Mouse (Mus musculus): Measurements from ENCODE around the gene Scrn3. TPM values are rescaled to one million over a fixed set of nuclear protein-coding genes. Genes with fewer than 3 reads are reported as not detected.

Scrn3 gene
- polyA plus RNA-seq, 1 experiment from 2014 or later: 8.7 TPM

- H3K4me2 ChIP-seq (ENCODE audit: low read length): peak overlapping the region; percentile 41
- peaks cover 41% of the 10 kb centered on the region for H3K4me1 ChIP-seq (replicated peaks; ENCODE audit: control insufficient read depth, insufficient read depth, low read length)
- H3K4me3 ChIP-seq (replicated peaks; ENCODE audit: low read length): peak overlapping the region; percentile 20
- no peaks in the 10 kb centered on the region for H3K9me3 ChIP-seq (ENCODE audit: control insufficient read depth, low read length)
- no peak for ATAC-seq
- WGBS: under 1% methylated on average over 12 of the region's 12 CpGs
- peaks cover 32% of the 10 kb centered on the region for H3K27me3 ChIP-seq (replicated peaks; ENCODE audit: control insufficient read depth, insufficient read depth, low read length)
- peak overlapping the region; percentile 43 for H3K9ac ChIP-seq (replicated peaks; ENCODE audit: low read depth, low read length)
- H3K27ac ChIP-seq (ENCODE audit: low read length): peak overlapping the region; percentile 55
- no peaks in the 10 kb centered on the region for H3K36me3 ChIP-seq (ENCODE audit: control insufficient read depth, insufficient read depth)
Measured at GRCm38 (mm10) chr2:73268281-73268680, 44.1 kb upstream of the Scrn3 start.

- Histone ChIP-seq H3K36me3 (ENCODE audit: control insufficient read depth, insufficient read depth) (no peaks in the 10 kb centered on the region), H3K4me1 (replicated peaks; ENCODE audit: control insufficient read depth, insufficient read depth, low read length) (peaks cover 42% of the 10 kb centered on the region), H3K4me3 (replicated peaks; ENCODE audit: low read length) (no peak overlapping the region), H3K4me2 (ENCODE audit: low read length) (no peak overlapping the region), H3K9me3 (ENCODE audit: control insufficient read depth, low read length) (no peaks in the 10 kb centered on the region), H3K9ac (replicated peaks; ENCODE audit: low read depth, low read length) (no peak overlapping the region), H3K27me3 (replicated peaks; ENCODE audit: control insufficient read depth, insufficient read depth, low read length) (peaks cover 32% of the 10 kb centered on the region), H3K27ac (ENCODE audit: low read length) (no peak overlapping the region)
- no peak for ATAC-seq
- 2% methylated on average over 8 of the region's 8 CpGs for WGBS
Measured at GRCm38 (mm10) chr2:73268836-73269395, 43.5 kb upstream of the Scrn3 start.

DNA sequence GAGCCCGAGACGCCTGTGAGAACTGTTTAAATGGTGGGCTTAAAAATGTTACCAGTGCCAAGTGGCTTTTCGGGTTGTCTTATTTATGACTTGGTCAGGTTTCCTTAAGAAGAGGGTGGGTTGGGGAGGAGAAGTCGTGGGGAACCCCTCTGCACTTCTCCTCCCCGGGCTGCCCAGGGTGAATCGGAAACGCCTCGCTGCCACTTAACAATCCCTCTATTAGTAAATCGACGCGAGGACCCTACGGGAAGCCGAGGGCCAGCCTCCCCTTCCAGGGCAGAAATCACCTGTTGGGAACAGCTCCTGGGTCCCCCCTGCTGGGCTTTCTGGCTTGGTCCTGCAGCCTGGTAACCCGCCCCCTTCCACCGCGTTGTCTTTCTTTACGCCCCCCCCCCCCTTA lies 42.7 kb upstream of the Scrn3 start:
- WGBS: 0% methylated on average over 17 of the region's 17 CpGs
- H3K27ac ChIP-seq (ENCODE audit: low read length): peak overlapping the region; percentile 56
- H3K9me3 ChIP-seq (ENCODE audit: control insufficient read depth, low read length): no peaks in the 10 kb centered on the region
- H3K4me1 ChIP-seq (replicated peaks; ENCODE audit: control insufficient read depth, insufficient read depth, low read length): peaks cover 41% of the 10 kb centered on the region
- H3K36me3 ChIP-seq (ENCODE audit: control insufficient read depth, insufficient read depth): no peaks in the 10 kb centered on the region
- peaks cover 30% of the 10 kb centered on the region for H3K27me3 ChIP-seq (replicated peaks; ENCODE audit: control insufficient read depth, insufficient read depth, low read length)
- no peak for ATAC-seq
- peak overlapping the region; percentile 18; the same call in 1 of the 2 replicates for H3K4me3 ChIP-seq (replicated peaks; ENCODE audit: low read length)
- H3K9ac ChIP-seq (replicated peaks; ENCODE audit: low read depth, low read length): 0 out of 2 replicates have a peak overlapping the region, but pooled peaks have one; percentile 22
- peak overlapping the region; percentile 37 for H3K4me2 ChIP-seq (ENCODE audit: low read length)

DNA sequence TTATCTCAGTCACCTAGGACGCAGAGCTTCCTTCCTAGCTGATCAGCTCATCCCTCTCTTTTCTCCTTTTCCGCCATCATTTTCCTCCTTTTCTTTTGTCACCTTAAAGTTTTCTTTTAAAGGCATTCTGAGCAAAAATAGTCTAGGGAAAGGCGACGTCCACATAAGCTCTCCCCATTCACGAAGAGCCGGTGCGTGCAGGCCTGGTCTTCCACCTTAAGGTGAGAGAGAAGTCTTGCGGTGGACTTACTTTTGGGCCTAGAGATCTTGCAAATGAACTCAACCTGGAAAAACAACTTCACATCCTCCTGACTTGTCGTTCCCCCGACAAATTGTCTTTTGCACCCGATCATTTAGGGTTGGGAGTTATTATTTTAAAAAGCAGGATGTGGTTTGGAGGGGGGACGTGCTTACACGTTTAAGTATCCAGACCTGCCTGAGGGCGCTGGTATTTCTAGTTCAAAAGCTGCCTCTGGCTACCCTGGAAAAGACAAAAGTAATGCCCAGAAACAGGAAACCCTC lies 42.3 kb upstream of the Scrn3 start:
- no peaks in the 10 kb centered on the region for H3K9me3 ChIP-seq (ENCODE audit: control insufficient read depth, low read length)
- H3K9ac ChIP-seq (replicated peaks; ENCODE audit: low read depth, low read length): peak overlapping the region; percentile 35
- no peaks in the 10 kb centered on the region for H3K36me3 ChIP-seq (ENCODE audit: control insufficient read depth, insufficient read depth)
- no peak for ATAC-seq
- peaks cover 38% of the 10 kb centered on the region for H3K4me1 ChIP-seq (replicated peaks; ENCODE audit: control insufficient read depth, insufficient read depth, low read length)
- peaks cover 27% of the 10 kb centered on the region for H3K27me3 ChIP-seq (replicated peaks; ENCODE audit: control insufficient read depth, insufficient read depth, low read length)
- peak overlapping the region; percentile 51 for H3K4me3 ChIP-seq (replicated peaks; ENCODE audit: low read length)
- peak overlapping the region; percentile 48 for H3K4me2 ChIP-seq (ENCODE audit: low read length)
- WGBS: 5% methylated on average over 14 of the region's 14 CpGs
- peak overlapping the region; percentile 78 for H3K27ac ChIP-seq (ENCODE audit: low read length)

- WGBS: under 1% methylated on average over 38 of the region's 38 CpGs
- peak overlapping the region; percentile 78 for H3K27ac ChIP-seq (ENCODE audit: low read length)
- ATAC-seq: peak; percentile 7; the same call in 1 of the 2 replicates
- no peaks in the 10 kb centered on the region for H3K9me3 ChIP-seq (ENCODE audit: control insufficient read depth, low read length)
- peaks cover 21% of the 10 kb centered on the region for H3K27me3 ChIP-seq (replicated peaks; ENCODE audit: control insufficient read depth, insufficient read depth, low read length)
- H3K36me3 ChIP-seq (ENCODE audit: control insufficient read depth, insufficient read depth): no peaks in the 10 kb centered on the region
- peaks cover 38% of the 10 kb centered on the region for H3K4me1 ChIP-seq (replicated peaks; ENCODE audit: control insufficient read depth, insufficient read depth, low read length)
- peak overlapping the region; percentile 51 for H3K4me3 ChIP-seq (replicated peaks; ENCODE audit: low read length)
- peak overlapping the region; percentile 48 for H3K4me2 ChIP-seq (ENCODE audit: low read length)
- peak overlapping the region; percentile 35 for H3K9ac ChIP-seq (replicated peaks; ENCODE audit: low read depth, low read length)
Measured at GRCm38 (mm10) chr2:73270593-73271458, 41.6 kb upstream of the Scrn3 start.

- H3K4me2 ChIP-seq (ENCODE audit: low read length): peak within 1 kb of the TSS; percentile 52
- under 1% methylated on average over 43 of the region's 48 CpGs for WGBS
Measured at GRCm38 (mm10) chr2:73271459-73272161, 40.8 kb upstream of the Scrn3 start, which contains the start of gene Sp9. TSS of gene Sp9 (plus strand) at chr2:73271925.

DNA sequence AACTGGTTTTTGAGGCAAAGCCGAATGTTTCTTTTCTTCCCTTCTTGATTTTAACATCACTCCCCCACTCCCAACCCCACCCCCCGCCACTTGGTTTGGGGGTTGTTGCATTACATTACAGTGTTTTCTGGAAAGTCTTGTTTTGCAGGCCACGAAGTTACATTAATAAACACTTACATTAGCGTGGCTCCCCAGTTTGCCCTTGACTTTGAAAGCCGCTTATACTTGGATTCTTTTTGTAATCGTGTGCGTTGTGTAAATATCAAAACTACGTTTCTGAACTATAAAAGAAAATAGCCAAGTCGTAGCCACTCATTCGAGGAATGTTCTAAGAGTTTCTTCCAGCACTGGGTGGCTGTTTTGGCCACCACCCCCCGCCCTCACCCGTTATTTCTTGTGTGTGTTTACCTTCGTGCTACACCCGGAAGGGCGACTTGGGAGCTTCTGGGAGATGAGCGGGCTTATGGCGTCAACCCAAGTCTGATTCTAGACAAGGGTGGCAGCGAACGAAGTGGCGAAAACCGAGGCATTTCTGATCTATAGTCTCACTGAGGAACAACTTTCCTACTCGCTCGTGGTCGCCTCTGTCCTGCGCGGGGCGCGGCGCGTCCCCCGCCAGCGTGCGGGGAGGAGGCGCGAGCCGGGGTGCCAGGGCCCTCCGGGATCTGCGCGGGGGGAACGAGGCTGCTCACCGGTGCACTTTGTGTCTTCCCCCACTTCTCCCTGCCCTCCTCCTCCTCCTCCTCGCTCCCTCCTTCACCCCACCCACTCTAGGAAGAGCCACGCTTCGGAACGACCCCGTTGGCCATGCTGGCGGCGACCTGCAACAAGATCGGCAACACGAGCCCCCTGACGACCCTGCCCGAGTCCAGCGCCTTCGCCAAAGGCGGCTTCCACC lies 39.8 kb upstream of the Scrn3 start:
- no peak for ATAC-seq
- H3K4me1 ChIP-seq (replicated peaks; ENCODE audit: control insufficient read depth, insufficient read depth, low read length): peaks cover 39% of the 10 kb centered on the region
- under 1% methylated on average over 55 of the region's 55 CpGs for WGBS
- H3K9me3 ChIP-seq (ENCODE audit: control insufficient read depth, low read length): no peaks in the 10 kb centered on the region
- H3K27me3 ChIP-seq (replicated peaks; ENCODE audit: control insufficient read depth, insufficient read depth, low read length): peaks cover 12% of the 10 kb centered on the region
- peak overlapping the region; percentile 81 for H3K27ac ChIP-seq (ENCODE audit: low read length)
- peak overlapping the region; percentile 68 for H3K9ac ChIP-seq (replicated peaks; ENCODE audit: low read depth, low read length)
- H3K4me3 ChIP-seq (replicated peaks; ENCODE audit: low read length): peak overlapping the region; percentile 51
- H3K36me3 ChIP-seq (ENCODE audit: control insufficient read depth, insufficient read depth): no peaks in the 10 kb centered on the region
- H3K4me2 ChIP-seq (ENCODE audit: low read length): peak overlapping the region; percentile 52

More at GRCm38 (mm10) chr2:73271459-73272161, 40.8 kb upstream of the Scrn3 start, which contains the start of gene Sp9:
- H3K27me3 ChIP-seq (replicated peaks; ENCODE audit: control insufficient read depth, insufficient read depth, low read length): peaks cover 14% of the 10 kb centered on the region
- H3K4me3 ChIP-seq (replicated peaks; ENCODE audit: low read length): peak within 1 kb of the TSS; percentile 51
- no peaks in the 10 kb centered on the region for H3K9me3 ChIP-seq (ENCODE audit: control insufficient read depth, low read length)
- ATAC-seq: peak; percentile 94
- H3K36me3 ChIP-seq (ENCODE audit: control insufficient read depth, insufficient read depth): no peaks in the 10 kb centered on the region
- H3K9ac ChIP-seq (replicated peaks; ENCODE audit: low read depth, low read length): peak within 1 kb of the TSS; percentile 68
- peaks cover 38% of the 10 kb centered on the region for H3K4me1 ChIP-seq (replicated peaks; ENCODE audit: control insufficient read depth, insufficient read depth, low read length)
- H3K27ac ChIP-seq (ENCODE audit: low read length): peak within 1 kb of the TSS; percentile 81

Data from forebrain, embryonic 16.5 days (tissue).